Mouse (Mus musculus) stomach, embryonic 16.5 days (tissue): Measurements from ENCODE around the gene Gm10563. TPM values are rescaled to one million over a fixed set of nuclear protein-coding genes. Genes with fewer than 3 reads are reported as not detected.

Experiments
- ATAC-seq: fragments of 200-750 bp; cut with Nextera tagmentation; 2 replicates; pipeline ENCODE4 v1.8.0; 2017; ENCODE audit warnings: moderate number of reproducible peaks, moderate TSS enrichment; ENCODE audit not compliant: insufficient read depth, low FRiP score
- H3K27ac ChIP-seq: fragments of 300-500 bp; sonication (generic); 2 replicates; pipeline ENCODE4 v1.5.1; 2014; ENCODE audit warnings: low read length
- H3K27me3 ChIP-seq: fragments of 300-500 bp; sonication (generic); 2 replicates; pipeline ENCODE4 v1.6.1; 2014; ENCODE audit warnings: low read length, control low read depth, mixed read lengths; ENCODE audit not compliant: control insufficient read depth, insufficient read depth
- H3K36me3 ChIP-seq: fragments of 300-500 bp; sonication (generic); 2 replicates; pipeline ENCODE4 v1.6.1; 2014; ENCODE audit warnings: low read length; ENCODE audit not compliant: control insufficient read depth, insufficient read depth
- H3K4me1 ChIP-seq: fragments of 300-500 bp; sonication (generic); 2 replicates; pipeline ENCODE4 v1.6.1; 2014; ENCODE audit warnings: low read length, control low read depth, mixed read lengths; ENCODE audit not compliant: control insufficient read depth, insufficient read depth
- H3K4me2 ChIP-seq: fragments of 300-500 bp; sonication (generic); 2 replicates; pipeline ENCODE4 v1.6.1; 2014; ENCODE audit warnings: low read depth, low read length, mixed read lengths
- H3K4me3 ChIP-seq: fragments of 300-500 bp; sonication (generic); replicated peaks from 2 replicates; pipeline ENCODE4 v1.5.1; 2014; ENCODE audit warnings: mild to moderate bottlenecking, low read length
- H3K9ac ChIP-seq: fragments of 300-500 bp; sonication (generic); 2 replicates; pipeline ENCODE4 v1.6.1; 2014; ENCODE audit warnings: low read length
- H3K9me3 ChIP-seq: fragments of 300-500 bp; sonication (generic); replicated peaks from 2 replicates; pipeline ENCODE4 v1.6.1; 2016; ENCODE audit warnings: low read length, control low read depth; ENCODE audit not compliant: control insufficient read depth
- WGBS: fragments of 180-500 bp; shearing (Covaris S2); extraction: QIAGEN DNeasy Blood & Tissue Kit; methylation state at CpG from one replicate; pipeline ENCODE4 v1.1.7; 2014; 5-methylcytosine and 5-hydroxymethylcytosine counted together
- polyA plus RNA-seq: library from polyadenylated mRNA; unstranded; fragments of >200 nt; fragmentation: Nextera tagmentation; extraction: Ambion mirVana; gene quantifications from 2 replicates; pipeline ENCODE4 v1.2.1, GENCODE M21; 2015

Gm10563 gene
- polyA plus RNA-seq, 1 experiment from 2014 or later, result not detected

DNA sequence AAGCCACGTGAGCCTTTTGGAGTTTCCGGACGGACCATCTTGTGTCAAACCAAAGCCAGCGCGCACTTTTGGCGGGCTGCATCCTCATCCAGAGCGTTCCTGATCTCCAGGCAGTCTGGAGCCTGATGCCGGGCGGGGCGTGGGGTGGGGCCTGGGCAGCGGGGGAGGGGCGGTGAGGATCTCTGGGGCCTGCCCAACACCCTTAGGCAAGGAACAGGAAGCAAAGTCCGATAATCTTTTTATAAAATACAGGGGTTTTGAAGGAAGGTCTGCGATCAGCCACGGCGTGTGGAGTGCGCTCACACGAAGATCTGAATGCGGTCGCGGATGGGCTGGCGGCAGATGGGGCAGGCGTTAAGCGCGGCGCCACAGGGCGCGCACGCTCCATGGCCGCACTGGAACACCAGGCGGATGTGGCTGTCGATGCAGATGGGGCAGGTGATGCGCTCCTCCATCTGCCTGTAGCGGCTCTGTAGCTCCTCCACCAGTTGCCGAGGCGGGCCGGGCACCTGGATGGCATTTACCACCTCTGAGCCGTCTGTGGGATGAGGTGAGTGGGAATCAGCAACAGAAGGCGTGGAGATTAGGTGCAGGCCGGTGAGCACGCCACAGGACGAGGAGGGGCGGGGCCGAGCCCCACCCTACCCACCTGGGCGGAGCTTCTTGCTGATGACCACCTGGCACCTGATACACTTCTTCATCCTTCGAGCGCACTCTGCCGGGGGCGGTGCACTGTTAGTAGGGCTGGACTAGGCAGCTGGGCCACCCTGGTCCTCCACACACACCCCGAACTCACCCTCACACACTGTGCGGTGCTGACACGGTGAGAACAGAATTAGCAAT, 9.5 kb upstream of the Gm10563 start:
- 2% methylated on average over 52 of the region's 52 CpGs for WGBS
- peak overlapping the region; percentile 86 for H3K27ac ChIP-seq
- peak; percentile 63 for ATAC-seq
- peak overlapping the region; percentile 86 for H3K4me2 ChIP-seq
- no peaks in the 10 kb centered on the region for H3K9me3 ChIP-seq
- H3K27me3 ChIP-seq, result peaks cover 3% of the 10 kb centered on the region; the same call in 1 of the 2 replicates
- peak overlapping the region; percentile 56 for H3K4me3 ChIP-seq
- peak overlapping the region; percentile 77 for H3K9ac ChIP-seq
- peaks cover 16% of the 10 kb centered on the region for H3K36me3 ChIP-seq
- H3K4me1 ChIP-seq, result peaks cover 38% of the 10 kb centered on the region

GRCm38 (mm10) chr4:155654183-155654455, 8.9 kb upstream of the Gm10563 start:
- WGBS, result 5% methylated on average over 6 of the region's 6 CpGs
- Histone ChIP-seq H3K27me3 (peaks cover 3% of the 10 kb centered on the region; the same call in 1 of the 2 replicates), H3K4me2 (peak overlapping the region; percentile 86), H3K4me1 (peaks cover 38% of the 10 kb centered on the region), H3K4me3 (peak overlapping the region; percentile 56), H3K27ac (peak overlapping the region; percentile 86; the same call in 1 of the 2 replicates), H3K36me3 (peaks cover 21% of the 10 kb centered on the region), H3K9ac (peak overlapping the region; percentile 77), H3K9me3 (no peaks in the 10 kb centered on the region)
- no peak for ATAC-seq

DNA sequence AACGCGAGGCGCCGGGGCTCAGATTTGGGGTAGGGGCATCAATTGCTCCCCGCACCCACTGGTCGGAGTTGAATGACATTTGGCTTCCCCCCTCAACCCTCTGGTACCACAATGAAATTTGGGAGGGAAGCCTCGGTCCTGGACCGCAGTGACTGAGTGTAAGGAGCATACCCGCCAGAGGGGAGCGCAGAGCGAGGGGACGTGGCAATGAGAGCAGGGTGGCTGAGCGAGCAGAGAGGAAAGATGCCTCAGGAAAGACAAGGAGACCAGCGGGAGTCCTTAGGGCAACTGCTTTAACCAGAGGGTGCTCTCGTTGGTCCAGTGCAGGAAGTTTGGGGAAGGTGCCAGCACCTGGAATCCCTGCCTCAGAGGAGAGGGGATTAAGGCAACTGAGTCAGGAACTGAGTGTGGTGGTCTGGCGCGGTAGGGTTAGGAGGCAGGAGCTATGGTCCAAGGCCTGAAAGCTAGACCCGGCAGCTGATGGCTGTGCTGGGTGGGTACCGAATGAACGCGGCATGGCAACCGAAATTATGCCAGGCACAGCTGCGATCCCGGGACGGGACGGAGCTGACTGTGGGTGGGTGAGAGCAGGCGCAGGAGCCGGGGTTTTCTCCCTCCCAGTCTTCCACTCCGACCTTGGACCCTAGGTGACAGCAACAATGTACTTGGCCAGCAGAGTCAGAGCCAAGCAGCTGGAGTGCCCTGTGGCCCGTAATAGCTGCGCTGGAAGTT, 8.4 kb upstream of the Gm10563 start:
- no peak for ATAC-seq
- 3% methylated on average over 31 of the region's 31 CpGs for WGBS
- Histone ChIP-seq H3K36me3 (peaks cover 22% of the 10 kb centered on the region), H3K4me2 (peak overlapping the region; percentile 86), H3K27me3 (peaks cover 3% of the 10 kb centered on the region; the same call in 1 of the 2 replicates), H3K4me3 (peak overlapping the region; percentile 56), H3K9ac (peak overlapping the region; percentile 77), H3K4me1 (peaks cover 38% of the 10 kb centered on the region), H3K27ac (peak overlapping the region; percentile 64), H3K9me3 (no peaks in the 10 kb centered on the region)

GRCm38 (mm10) chr4:155653086-155653450, 7.9 kb upstream of the Gm10563 start, which contains the start of gene Mmp23:
Mmp23 (minus strand) TSS chr4:155653384.
- peaks cover 38% of the 10 kb centered on the region for H3K4me1 ChIP-seq
- peak; percentile 42; the same call in 1 of the 2 replicates for ATAC-seq
- peaks cover 22% of the 10 kb centered on the region for H3K36me3 ChIP-seq
- H3K27ac ChIP-seq, result peak within 1 kb of the TSS; percentile 86
- under 1% methylated on average over 33 of the region's 33 CpGs for WGBS
- peak within 1 kb of the TSS; percentile 77 for H3K9ac ChIP-seq
- peak within 1 kb of the TSS; percentile 86 for H3K4me2 ChIP-seq
- H3K4me3 ChIP-seq, result peak within 1 kb of the TSS; percentile 56
- peaks cover 3% of the 10 kb centered on the region; the same call in 1 of the 2 replicates for H3K27me3 ChIP-seq
- H3K9me3 ChIP-seq, result no peaks in the 10 kb centered on the region

DNA sequence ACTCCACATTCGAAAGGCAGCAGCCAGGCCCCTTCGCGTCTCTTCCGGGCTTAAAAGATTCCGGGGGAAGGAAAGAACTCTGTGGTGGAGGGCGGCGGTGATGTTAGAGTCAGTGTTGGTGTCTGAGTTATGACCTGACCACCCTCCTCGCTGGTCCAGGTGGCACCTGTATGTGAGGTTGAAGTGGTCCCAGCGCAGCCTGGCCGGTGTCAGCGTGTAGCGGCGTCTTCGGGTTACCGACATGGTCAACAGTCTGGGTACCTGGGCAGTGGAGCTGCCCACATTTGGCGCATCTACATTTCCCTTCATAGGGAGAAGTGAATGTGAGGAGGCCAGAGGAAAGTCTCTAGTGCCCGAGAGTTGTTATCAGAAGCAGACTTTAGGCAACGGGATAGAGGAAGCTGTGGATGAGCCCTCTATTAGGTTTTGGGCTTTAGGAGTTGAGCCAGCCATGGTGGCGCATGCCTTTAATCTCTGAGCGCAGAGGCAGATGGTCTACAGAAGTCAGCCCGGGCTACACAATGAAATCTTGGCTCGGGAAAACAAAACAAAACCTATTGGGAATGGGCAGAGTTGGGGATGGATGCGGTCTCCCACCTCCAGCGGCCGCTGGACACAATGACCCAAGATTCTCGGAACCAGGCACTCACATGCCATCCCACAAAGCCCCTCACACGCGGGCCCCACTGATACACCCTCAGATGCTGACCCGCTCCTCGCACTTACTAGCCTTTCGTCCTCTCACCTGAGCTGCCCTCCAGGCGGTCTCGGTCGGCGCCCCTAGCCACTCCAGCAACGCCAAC, 7.3 kb upstream of the Gm10563 start:
- Histone ChIP-seq H3K4me2 (peak overlapping the region; percentile 86), H3K9ac (peak overlapping the region; percentile 77), H3K9me3 (no peaks in the 10 kb centered on the region), H3K27ac (peak overlapping the region; percentile 79), H3K4me3 (peak overlapping the region; percentile 56), H3K36me3 (peaks cover 22% of the 10 kb centered on the region), H3K4me1 (peaks cover 38% of the 10 kb centered on the region), H3K27me3 (peaks cover 3% of the 10 kb centered on the region; the same call in 1 of the 2 replicates)
- no peak for ATAC-seq
- WGBS, result 21% methylated on average over 36 of the region's 36 CpGs

- ATAC-seq, result peak; percentile 57
- peak overlapping the region; percentile 79 for H3K27ac ChIP-seq
- no peak overlapping the region; the same call in 1 of the 2 replicates for H3K4me3 ChIP-seq
- H3K36me3 ChIP-seq, result peaks cover 22% of the 10 kb centered on the region
- peaks cover 38% of the 10 kb centered on the region for H3K4me1 ChIP-seq
- H3K9me3 ChIP-seq, result no peaks in the 10 kb centered on the region
- peaks cover 3% of the 10 kb centered on the region; the same call in 1 of the 2 replicates for H3K27me3 ChIP-seq
- peak overlapping the region; percentile 86 for H3K4me2 ChIP-seq
- peak overlapping the region; percentile 17 for H3K9ac ChIP-seq
- 49% methylated on average over 15 of the region's 15 CpGs for WGBS
Measured at GRCm38 (mm10) chr4:155651553-155652269, 6.5 kb upstream of the Gm10563 start.

- no peak overlapping the region for H3K9ac ChIP-seq
- peaks cover 3% of the 10 kb centered on the region; the same call in 1 of the 2 replicates for H3K27me3 ChIP-seq
- peaks cover 28% of the 10 kb centered on the region for H3K4me1 ChIP-seq
- ATAC-seq, result no peak
- no peaks in the 10 kb centered on the region for H3K9me3 ChIP-seq
- no peak overlapping the region for H3K4me2 ChIP-seq
- 89% methylated on average over 11 of the region's 11 CpGs for WGBS
- peaks cover 26% of the 10 kb centered on the region for H3K36me3 ChIP-seq
- H3K4me3 ChIP-seq, result no peak overlapping the region
- no peak overlapping the region for H3K27ac ChIP-seq
Measured at GRCm38 (mm10) chr4:155649355-155649754, 4.1 kb upstream of the Gm10563 start.

GRCm38 (mm10) chr4:155645721-155646120, 513 bp upstream of the Gm10563 start:
- H3K27ac ChIP-seq, result no peak overlapping the region
- 95% methylated on average over 5 of the region's 5 CpGs for WGBS
- no peaks in the 10 kb centered on the region for H3K27me3 ChIP-seq
- no peak overlapping the region for H3K4me2 ChIP-seq
- ATAC-seq, result no peak
- no peak overlapping the region for H3K4me3 ChIP-seq
- no peaks in the 10 kb centered on the region for H3K4me1 ChIP-seq
- H3K9ac ChIP-seq, result no peak overlapping the region
- H3K36me3 ChIP-seq, result peaks cover 39% of the 10 kb centered on the region
- no peaks in the 10 kb centered on the region for H3K9me3 ChIP-seq
